Mouse (Mus musculus) urinary bladder, postnatal 10 days (tissue): ENCODE data around the gene Foxp1.

Experiments used
- DNase-seq: peaks from one replicate; pipeline ENCODE4 v3.0.0; 2022; ENCODE audit warnings: low spot score

Gene Foxp1

GRCm38 (mm10) chr6:99359036-99359698, 163.4 kb downstream of the Foxp1 start:
- no peak for DNase-seq

DNA sequence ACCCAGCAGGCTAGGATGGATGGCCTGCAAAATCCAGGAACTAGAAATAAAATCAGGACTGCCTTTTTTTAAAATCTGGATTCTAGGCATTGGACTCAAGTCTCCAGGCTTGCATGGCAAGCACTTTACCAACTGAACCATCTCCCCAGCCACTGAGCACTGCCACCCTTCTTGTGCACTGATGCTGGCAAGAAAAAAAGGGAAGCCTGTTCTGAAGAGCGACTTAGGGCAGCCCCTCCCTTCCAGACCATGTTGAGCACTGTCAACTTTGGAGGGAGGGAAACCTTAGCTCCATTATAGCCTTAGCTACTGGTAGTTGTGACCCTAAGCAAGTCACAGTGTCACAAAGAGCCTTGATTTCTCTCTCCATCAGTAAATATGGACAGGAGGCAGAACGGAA, 164.6 kb downstream of the Foxp1 start:
- DNase-seq: no peak

DNA sequence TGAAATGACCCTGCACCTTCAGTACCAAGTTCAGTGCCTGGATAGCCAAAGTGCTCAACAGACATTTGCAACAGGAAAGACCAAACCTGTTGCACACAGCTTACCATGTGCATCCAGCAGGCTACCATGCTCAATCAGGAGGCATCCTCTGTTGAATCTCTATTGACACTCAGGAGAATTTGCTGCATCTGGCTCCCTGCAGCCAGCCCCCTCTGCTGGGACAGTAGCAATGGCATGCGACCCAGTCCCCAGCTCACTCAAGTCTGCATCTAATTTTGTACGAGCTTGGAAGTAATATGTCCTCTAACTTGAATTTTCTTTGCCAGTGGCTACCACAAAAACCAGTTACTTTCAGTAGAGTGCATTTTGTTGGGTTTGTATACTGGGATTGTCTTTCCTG, 168.2 kb downstream of the Foxp1 start:
- no peak for DNase-seq

- DNase-seq: no peak
Measured at GRCm38 (mm10) chr6:99353441-99353840, 169.1 kb downstream of the Foxp1 start.

GRCm38 (mm10) chr6:99350566-99350965, 172.0 kb downstream of the Foxp1 start:
- DNase-seq: no peak

GRCm38 (mm10) chr6:99350156-99350555, 172.4 kb downstream of the Foxp1 start:
- no peak for DNase-seq

GRCm38 (mm10) chr6:99347836-99348235, 174.7 kb downstream of the Foxp1 start:
- DNase-seq: no peak

DNA sequence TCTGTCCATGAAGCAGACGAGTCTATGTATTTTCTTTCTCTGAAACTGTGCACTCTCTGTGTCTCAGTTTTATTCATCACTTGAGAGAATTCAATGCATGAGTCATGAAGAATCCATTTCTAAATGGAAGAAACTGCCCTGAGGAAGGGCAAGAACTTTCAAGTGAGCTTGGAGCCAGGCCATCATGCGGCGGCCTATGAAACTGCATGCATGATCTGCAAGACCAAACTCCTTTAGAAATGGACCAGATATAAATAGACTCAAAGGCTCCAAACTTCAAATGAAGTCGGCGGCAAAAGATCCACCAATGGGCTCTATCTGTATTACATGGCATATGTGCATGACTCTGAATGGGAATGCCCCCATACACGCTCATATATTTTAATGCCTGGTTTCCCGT, 177.6 kb downstream of the Foxp1 start:
- DNase-seq: no peak

DNA sequence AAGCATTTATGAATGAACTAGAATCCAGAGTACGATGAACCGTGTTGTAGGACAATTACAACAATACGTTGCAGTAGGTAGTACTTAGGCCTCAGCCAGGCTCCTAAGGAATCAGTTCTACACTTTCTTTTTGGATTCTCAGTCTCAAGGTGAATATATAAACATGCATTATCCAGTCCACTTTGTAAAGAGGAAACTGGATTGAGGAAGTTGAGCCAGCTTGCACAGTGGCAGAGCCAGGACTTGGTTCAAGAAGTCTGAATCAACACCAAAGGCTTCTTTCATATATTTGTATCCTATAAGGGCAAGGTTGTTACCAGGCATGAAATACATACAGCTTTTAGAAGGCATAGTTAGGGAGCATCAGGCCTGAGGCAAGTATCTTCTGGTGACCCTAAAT, 178.2 kb downstream of the Foxp1 start:
- DNase-seq: no peak

DNA sequence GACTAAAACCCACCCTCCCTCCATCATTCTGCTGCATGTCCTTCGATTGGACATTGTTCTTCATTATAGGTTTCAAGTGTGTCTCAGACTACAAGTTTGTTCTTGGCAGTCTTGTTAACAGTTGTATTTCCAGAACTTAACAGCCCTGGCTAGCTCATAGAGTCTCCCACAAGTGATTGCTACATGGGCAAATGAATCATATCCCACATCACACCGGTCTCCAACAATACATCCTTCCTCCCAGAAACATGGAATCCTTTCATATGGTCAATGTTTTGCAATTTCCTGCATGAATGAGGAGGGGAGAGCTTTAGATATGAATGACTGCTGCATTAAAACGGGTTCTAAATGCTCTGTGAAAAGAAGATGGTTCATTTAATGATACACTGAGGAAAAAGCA, 178.7 kb downstream of the Foxp1 start:
- no peak for DNase-seq

DNA sequence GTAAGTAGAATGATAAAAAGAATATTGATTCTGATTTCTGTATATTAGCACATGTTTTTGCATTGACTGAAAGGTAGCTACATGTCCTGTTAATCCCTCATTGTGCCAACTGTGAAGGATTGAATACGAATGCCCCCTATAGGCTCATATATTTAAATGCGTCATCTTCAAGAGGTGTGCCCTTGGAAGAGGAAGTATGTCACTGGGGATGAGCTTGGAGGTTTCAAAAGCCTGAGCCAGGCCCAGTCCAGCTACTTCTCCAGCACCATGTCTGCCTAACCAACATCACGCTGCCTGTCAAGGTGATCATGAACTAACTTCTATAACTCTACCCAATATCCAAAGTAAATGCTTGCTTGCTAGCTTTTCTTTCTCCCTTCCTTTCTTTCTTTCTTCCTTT, 180.1 kb downstream of the Foxp1 start:
- DNase-seq: no peak

- DNase-seq: no peak
Measured at GRCm38 (mm10) chr6:99340902-99341301, 181.6 kb downstream of the Foxp1 start.

- no peak for DNase-seq
Measured at GRCm38 (mm10) chr6:99339986-99340721, 182.4 kb downstream of the Foxp1 start.

DNA sequence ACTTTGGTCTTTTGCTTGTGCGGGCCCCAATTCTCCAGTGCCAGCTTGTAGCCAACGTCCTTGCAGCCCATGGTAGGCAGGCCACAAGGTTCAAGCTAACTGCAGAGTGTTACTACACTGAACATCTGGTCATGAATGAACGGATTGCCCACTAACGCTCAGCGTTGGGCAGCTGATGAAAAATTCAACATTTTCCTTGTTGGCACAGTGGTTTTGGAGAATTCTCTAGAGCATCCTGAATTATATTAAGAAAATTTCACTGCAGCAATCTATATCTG, 183.2 kb downstream of the Foxp1 start:
- DNase-seq: no peak

DNA sequence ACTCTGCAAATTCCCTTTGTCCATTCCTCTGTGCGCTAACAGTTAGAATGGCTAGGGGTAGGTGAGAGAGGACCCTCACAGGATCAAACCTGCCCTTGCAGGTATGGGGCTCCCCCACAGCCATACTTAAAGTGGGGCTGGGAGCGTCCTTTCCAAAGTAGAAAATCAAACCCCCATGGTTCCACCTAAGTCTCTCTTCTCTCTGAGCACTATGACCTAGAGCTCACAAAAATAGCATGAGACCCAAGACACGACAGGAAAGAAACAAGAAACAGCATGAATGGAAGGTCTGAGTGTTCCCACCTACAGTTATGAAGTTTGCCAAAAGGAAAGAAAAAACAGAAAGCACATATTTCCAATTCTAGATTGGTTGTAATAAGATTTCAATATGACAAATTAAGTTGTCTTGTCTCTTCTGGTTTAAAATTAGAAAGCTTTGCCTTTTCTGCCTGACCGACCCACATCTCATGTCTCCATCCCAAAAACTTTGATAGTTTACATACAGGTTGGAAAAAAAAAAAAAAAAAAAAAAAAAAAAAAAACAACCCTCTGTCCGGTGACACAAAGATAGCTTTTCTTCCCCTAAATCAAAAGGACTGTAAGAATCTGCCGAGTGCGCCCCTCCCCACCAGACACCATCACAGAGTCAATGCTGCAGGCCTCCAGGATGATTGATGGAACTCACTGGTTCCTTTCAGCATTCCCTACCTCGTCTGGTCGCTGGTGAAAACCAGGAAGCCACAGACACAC, 183.8 kb downstream of the Foxp1 start:
- no peak for DNase-seq

GRCm38 (mm10) chr6:99338174-99338573, 184.3 kb downstream of the Foxp1 start:
- DNase-seq: no peak

DNA sequence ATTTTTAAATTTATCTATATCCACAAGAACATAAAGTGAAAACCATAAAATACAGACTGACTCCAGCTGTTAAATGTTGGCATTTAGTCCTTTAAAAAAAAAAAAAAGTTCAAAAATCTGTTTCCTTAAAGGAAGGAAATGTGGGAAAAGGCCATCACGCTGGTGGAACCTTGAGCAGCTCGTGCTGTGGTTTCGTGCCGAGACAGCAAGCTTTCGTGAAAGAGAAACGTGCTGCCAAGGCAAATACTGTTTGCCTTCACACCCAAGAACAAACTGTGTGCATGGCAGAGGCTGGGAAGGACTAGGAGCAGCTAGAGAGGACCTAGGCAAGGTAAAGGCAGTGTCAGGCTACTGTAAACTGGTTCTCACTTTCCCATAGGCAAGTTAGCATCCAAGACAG, 184.9 kb downstream of the Foxp1 start:
- no peak for DNase-seq

DNA sequence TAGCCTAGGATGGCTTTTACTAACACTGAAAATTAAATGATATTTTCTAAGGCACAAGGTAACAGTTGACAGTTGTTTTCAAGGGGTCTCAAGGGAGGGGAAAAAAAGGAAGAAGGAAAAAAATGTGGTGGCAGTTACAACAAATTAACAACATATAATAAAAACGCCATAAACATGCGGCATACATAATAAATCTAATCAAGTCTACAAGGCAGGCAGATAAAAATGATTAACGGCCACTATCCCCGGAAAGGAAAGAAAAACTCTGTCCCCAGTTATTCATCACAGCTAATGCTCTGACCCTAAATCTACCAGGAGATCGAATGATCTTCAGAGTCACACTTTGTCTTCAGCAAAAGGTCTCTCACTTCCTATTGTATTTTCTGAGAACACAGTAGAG, 186.3 kb downstream of the Foxp1 start:
- DNase-seq: no peak

DNA sequence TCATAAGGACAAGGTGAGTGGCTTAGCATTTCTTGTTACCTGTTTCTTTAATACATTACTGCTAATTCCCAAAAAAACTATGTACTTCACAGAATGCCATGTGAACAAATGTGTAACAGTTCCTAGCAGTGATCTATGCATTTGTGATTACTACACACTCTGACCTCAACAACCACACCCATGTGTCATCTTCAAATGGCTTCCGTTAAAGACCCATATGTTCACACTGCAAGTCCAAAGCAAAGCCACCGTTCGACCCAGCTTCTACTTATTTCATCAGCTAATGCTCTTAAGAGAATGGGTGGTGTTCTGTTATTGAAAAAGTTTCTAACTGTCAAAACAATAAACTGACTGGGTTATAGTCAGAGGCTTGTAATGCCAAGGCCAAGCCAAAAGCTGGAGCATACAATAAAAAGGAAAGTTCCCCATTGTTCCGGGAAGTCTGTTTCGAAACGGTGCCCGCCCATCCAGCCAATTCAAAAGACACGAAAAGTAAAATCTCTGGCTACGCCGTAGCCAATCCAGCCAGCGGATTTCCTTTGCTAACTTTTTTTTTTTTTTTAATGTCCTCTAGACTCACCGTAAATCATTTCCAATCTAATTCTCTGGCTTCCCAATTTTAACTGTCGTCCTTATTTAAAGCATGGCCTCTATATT, 187.2 kb downstream of the Foxp1 start:
- no peak for DNase-seq

DNA sequence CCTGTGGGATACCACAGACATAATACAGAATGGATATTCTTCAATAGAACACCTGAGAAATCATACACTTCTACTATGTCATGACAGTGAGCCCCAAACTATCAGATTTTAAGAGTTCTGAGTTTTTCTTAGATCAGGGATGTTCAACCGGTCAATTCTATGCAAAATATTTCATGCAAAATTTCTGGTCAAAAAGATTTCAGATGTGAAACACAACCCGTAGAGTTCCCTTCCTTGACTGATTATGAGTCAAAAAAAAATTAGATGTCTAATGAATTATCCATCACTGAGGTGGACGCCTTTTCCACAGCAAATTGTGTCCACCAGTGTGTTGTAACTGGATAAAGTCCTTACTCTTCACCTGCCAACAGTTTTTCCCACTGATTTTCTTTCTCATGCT, 188.3 kb downstream of the Foxp1 start:
- no peak for DNase-seq

- DNase-seq: no peak
Measured at GRCm38 (mm10) chr6:99333127-99333526, 189.4 kb downstream of the Foxp1 start.

- no peak for DNase-seq
Measured at GRCm38 (mm10) chr6:99330169-99330568, 192.4 kb downstream of the Foxp1 start.

DNA sequence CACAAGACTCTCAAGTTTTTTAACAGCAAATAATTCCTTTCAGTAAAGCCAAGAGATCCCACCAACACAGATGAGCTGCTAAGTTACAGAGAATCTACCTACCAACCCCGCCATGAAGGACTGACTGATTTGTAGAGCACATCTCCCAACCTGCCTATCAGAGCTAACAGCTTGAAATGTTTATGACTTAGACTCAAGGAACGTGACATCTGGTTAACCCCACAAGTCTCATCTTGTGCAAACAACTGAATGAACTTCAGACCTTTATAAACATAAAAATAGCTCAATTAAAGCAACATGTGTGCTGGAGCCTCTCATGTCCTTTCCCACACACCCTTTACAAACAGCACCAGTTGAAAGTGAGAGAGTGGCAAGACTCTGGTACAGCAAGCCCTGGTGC, 193.9 kb downstream of the Foxp1 start:
- DNase-seq: no peak
